Mouse (Mus musculus) hindbrain, postnatal 0 days (tissue): ENCODE measurements around the gene Orc3. TPM values are rescaled to one million over a fixed set of nuclear protein-coding genes. Genes with fewer than 3 reads are reported as not detected.

Source experiments
- ATAC-seq: fragments of 200-750 bp; cut with Nextera tagmentation; 2 replicates; pipeline ENCODE4 v1.8.0; 2017; ENCODE audit warnings: mild to moderate bottlenecking, moderate TSS enrichment, moderate library complexity
- DNase-seq: peaks from one replicate; pipeline ENCODE4 v3.0.0-alpha.2; 2015; ENCODE audit warnings: low spot score
- H3K27ac ChIP-seq: fragments of 300-500 bp; sonication (generic); 2 replicates; pipeline ENCODE4 v1.5.1; 2014; ENCODE audit warnings: mild to moderate bottlenecking
- H3K27me3 ChIP-seq: fragments of 300-500 bp; sonication (generic); 2 replicates; pipeline ENCODE4 v1.6.1; 2014; ENCODE audit warnings: low read length, mixed read lengths; ENCODE audit not compliant: insufficient read depth
- H3K36me3 ChIP-seq: fragments of 300-500 bp; sonication (generic); 2 replicates; pipeline ENCODE4 v1.6.1; 2014; ENCODE audit warnings: low read length, mixed read lengths; ENCODE audit not compliant: insufficient read depth
- H3K4me1 ChIP-seq: fragments of 300-500 bp; sonication (generic); 2 replicates; pipeline ENCODE4 v1.6.1; 2014; ENCODE audit warnings: antibody characterized with exemption, low read length, mixed read lengths; ENCODE audit not compliant: insufficient read depth
- H3K4me2 ChIP-seq: fragments of 300-500 bp; sonication (generic); 2 replicates; pipeline ENCODE4 v1.6.1; 2014; ENCODE audit warnings: low read depth, mild to moderate bottlenecking, low read length, moderate library complexity, mixed read lengths
- H3K4me3 ChIP-seq: fragments of 300-500 bp; sonication (generic); 2 replicates; pipeline ENCODE4 v1.5.1; 2014; ENCODE audit warnings: low read length
- H3K9ac ChIP-seq: fragments of 300-500 bp; sonication (generic); replicated peaks from 2 replicates; pipeline ENCODE4 v1.6.1; 2014; ENCODE audit warnings: mild to moderate bottlenecking, low read length, moderate library complexity, mixed read lengths
- H3K9me3 ChIP-seq: fragments of 300-500 bp; sonication (generic); 2 replicates; pipeline ENCODE4 v1.6.1; 2016; ENCODE audit warnings: low read length, mixed read lengths
- CTCF ChIP-seq: IDR thresholded peaks from 2 replicates; pipeline ENCODE4 v1.5.1; 2016; ENCODE audit warnings: antibody characterized with exemption, control low read depth, low read depth
- WGBS: fragments of 180-500 bp; shearing (Covaris S2); extraction: QIAGEN DNeasy Blood & Tissue Kit; methylation state at CpG from one replicate; pipeline ENCODE4 v1.1.7; 2014; 5-methylcytosine and 5-hydroxymethylcytosine counted together
- polyA plus RNA-seq: library from polyadenylated mRNA; unstranded; fragments of >200 nt; fragmentation: Nextera tagmentation; extraction: Ambion mirVana; gene quantifications from 2 replicates; pipeline ENCODE4 v1.2.1, GENCODE M21; 2015
- total RNA-seq: library from RNA; depleted of rRNA; stranded (reverse); fragments of >200 nt; gene quantifications from 2 replicates; pipeline ENCODE4 v1.2.3, GENCODE M21; 2014

The Orc3 gene
- total and polyA plus RNA-seq, 2 experiments from 2014 or later = 61.8 to 68.0 TPM

DNA sequence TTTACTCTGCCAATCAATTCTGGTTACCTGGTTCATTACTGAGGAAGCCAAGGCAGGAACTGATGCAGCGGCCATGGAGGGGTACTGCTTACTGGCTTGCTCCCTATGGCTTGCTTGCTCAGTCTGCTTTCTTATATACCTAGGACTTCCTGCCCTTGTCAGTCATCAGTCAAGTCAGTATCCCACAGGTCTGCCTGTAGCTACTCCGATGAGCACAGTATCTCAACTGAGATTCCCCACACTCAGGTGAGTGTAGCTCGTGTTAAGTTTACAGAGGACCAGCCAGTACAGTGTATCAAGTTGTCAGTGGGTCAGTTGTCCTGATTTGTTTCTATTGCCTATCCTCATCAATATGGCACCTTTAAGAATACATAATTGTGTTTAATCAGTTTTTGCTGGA lies 26.0 kb upstream of the Orc3 start:
- Histone ChIP-seq H3K4me1 (no peaks in the 10 kb centered on the region), H3K36me3 (peaks cover 29% of the 10 kb centered on the region), H3K27ac (no peak overlapping the region), H3K9ac (no peak overlapping the region), H3K4me3 (no peak overlapping the region), H3K9me3 (no peaks in the 10 kb centered on the region), H3K27me3 (no peaks in the 10 kb centered on the region), H3K4me2 (no peak overlapping the region)
- WGBS = 98% methylated on average over 3 of the region's 3 CpGs
- no peak for DNase-seq
- no peak for TF ChIP-seq CTCF
- no peak for ATAC-seq

DNA sequence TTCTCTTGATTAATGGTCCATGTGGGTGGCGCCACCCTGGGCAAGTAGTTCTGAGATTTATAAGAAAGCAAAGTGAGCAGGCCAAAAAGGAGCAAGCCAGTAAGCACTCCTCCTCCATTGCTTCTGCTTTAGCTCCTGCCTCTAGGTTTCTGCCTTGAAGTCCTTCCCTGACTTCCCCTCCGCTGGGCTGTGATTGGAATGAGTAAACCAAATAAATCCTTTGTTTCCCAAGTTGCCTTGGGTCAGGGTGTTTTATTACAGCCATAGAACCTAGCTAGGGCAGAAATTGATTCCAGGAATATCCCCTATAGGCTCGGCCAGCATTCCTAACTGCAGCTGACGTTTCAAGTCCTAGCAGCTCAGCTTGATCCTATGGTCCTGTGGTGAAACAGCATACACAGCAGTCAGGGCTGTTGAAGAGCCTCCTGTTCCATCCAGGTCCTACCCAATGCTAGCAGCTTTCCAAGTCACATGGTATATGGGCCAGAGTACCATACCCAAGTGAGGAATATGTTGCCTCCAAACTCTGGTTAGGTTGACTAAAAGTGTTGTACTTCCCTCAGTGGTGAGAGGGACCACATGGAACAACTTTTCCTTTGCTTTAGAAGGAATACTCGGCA lies 25.1 kb upstream of the Orc3 start:
- H3K4me2 ChIP-seq = no peak overlapping the region
- H3K4me1 ChIP-seq = no peaks in the 10 kb centered on the region
- no peak for ATAC-seq
- DNase-seq = no peak
- no peaks in the 10 kb centered on the region for H3K9me3 ChIP-seq
- H3K27ac ChIP-seq = no peak overlapping the region
- no peak overlapping the region for H3K9ac ChIP-seq
- WGBS = 88% methylated on average over 5 of the region's 5 CpGs
- H3K36me3 ChIP-seq = peaks cover 30% of the 10 kb centered on the region
- H3K4me3 ChIP-seq = no peak overlapping the region
- no peaks in the 10 kb centered on the region for H3K27me3 ChIP-seq
- no peak for TF ChIP-seq CTCF

DNA sequence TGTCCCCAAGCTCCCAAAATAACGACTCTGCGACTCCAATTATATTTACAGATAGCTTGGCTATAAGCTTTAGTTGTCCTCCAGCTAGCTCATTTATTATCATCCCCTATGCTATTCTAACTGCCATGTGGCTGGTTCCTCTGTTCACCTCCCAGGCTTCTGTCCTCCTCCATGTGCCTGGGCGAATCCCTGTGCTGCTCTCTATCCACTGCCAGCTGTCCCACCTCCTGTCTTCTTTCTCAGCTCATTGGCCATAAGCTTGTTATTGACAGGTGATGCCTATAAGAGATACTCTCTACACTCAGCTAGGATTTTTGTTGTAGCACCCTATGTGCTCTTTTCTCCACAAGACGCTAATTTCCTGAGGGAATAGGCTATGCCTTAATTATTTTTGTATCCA lies 23.1 kb upstream of the Orc3 start:
- Histone ChIP-seq H3K9ac (no peak overlapping the region), H3K9me3 (no peaks in the 10 kb centered on the region), H3K27me3 (no peaks in the 10 kb centered on the region), H3K4me2 (no peak overlapping the region), H3K27ac (no peak overlapping the region), H3K36me3 (peaks cover 30% of the 10 kb centered on the region), H3K4me3 (no peak overlapping the region), H3K4me1 (no peaks in the 10 kb centered on the region)
- ATAC-seq (no peak), DNase-seq (no peak)
- WGBS = 83% methylated on average over 4 of the region's 4 CpGs
- TF ChIP-seq CTCF = no peak

DNA sequence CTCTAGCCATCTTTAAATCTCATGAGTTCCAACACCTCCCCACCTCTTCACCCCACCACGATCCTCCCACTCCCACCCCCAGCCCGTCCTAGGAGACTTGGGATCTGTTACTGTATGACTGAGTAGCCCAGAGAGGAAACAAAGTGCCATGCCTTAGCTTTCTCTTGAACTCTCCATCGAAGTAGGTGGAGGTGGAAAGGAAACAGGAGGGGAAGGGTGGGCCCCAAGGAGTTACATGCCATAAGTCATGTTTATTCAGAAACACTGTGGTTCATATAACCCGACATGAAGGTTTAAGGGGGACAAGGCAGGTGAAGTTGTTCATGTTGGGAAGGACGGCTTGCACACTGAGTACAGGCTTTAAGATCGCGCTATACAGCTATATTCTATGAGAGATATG lies 22.6 kb upstream of the Orc3 start:
- Histone ChIP-seq H3K4me2 (no peak overlapping the region), H3K9ac (no peak overlapping the region), H3K36me3 (peaks cover 25% of the 10 kb centered on the region; the same call in 1 of the 2 replicates), H3K4me3 (no peak overlapping the region), H3K4me1 (no peaks in the 10 kb centered on the region), H3K27me3 (no peaks in the 10 kb centered on the region), H3K9me3 (no peaks in the 10 kb centered on the region), H3K27ac (no peak overlapping the region)
- 94% methylated on average over 7 of the region's 7 CpGs for WGBS
- no peak for ATAC-seq
- no peak for TF ChIP-seq CTCF
- no peak for DNase-seq

DNA sequence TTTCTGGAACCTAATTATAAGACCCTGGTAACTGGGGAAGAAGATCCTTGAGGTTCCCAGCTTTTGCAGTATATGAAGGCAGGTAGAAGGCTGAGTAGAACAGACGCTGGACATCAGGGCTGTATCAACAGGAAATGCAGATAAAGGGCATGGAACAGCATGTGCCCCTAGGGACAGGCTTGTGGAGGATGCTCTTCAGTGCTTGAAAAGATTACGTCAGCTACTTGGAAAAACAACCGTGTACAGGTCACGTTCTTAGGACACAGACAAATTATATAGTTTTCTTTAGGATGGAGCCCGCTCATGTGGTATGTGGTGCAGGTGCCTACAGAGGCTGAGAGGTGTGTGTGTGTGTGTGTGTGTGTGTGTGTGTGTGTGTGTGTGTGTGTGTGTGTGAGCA lies 21.3 kb upstream of the Orc3 start:
- Histone ChIP-seq H3K27me3 (no peaks in the 10 kb centered on the region), H3K36me3 (peaks cover 17% of the 10 kb centered on the region; the same call in 1 of the 2 replicates), H3K4me1 (no peaks in the 10 kb centered on the region), H3K4me3 (no peak overlapping the region), H3K9ac (no peak overlapping the region), H3K27ac (no peak overlapping the region), H3K4me2 (no peak overlapping the region), H3K9me3 (no peaks in the 10 kb centered on the region)
- no peak for DNase-seq
- 85% methylated on average over 5 of the region's 5 CpGs for WGBS
- ATAC-seq = no peak
- TF ChIP-seq CTCF = no peak

DNA sequence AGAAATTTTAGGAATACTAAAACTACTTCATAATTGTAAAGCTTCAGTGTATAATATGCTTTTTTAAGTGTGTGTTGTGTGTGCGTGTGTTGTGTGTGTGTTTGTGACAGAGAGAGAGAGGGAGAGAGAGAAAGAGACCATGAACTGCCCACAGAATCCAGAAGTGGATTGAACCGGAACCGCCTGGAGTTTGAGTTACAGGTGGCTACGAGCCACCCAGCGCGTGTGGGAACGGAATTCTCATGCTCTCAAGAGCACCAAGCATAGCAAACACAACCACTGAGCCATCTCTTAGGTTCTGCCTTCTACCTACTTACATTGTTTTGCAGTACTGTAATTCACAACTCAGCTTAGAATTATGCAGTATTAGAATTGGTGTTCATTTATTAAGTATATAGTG lies 19.4 kb upstream of the Orc3 start:
- ATAC-seq = no peak
- no peak overlapping the region for H3K4me2 ChIP-seq
- H3K4me3 ChIP-seq = no peak overlapping the region
- H3K27me3 ChIP-seq = no peaks in the 10 kb centered on the region
- WGBS = 96% methylated on average over 7 of the region's 7 CpGs
- no peak overlapping the region for H3K9ac ChIP-seq
- H3K36me3 ChIP-seq = peaks cover 14% of the 10 kb centered on the region; the same call in 1 of the 2 replicates
- no peak overlapping the region for H3K27ac ChIP-seq
- DNase-seq = no peak
- TF ChIP-seq CTCF = no peak
- H3K9me3 ChIP-seq = no peaks in the 10 kb centered on the region
- no peaks in the 10 kb centered on the region for H3K4me1 ChIP-seq

DNA sequence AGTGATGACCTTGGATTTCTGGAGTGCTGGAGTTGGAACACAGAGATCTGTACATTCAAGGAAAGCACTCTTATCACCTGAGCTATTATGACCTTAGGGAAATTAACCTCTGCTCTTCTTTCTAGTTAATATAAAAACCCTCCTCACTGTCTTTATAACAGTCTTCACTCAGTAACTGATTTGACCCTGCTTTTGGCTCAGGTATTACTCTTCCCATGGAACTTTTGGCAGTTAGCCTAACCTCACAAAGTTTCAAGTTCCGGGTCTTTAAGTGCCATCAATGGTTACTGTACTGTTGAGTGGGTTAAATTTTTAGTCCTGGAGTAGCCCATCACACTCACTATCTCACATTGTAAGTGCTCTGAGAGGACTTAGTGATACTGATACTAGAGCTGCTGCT lies 15.2 kb upstream of the Orc3 start:
- Histone ChIP-seq H3K4me2 (no peak overlapping the region), H3K36me3 (peaks cover 27% of the 10 kb centered on the region; the same call in 1 of the 2 replicates), H3K9me3 (no peaks in the 10 kb centered on the region), H3K4me3 (no peak overlapping the region), H3K9ac (no peak overlapping the region), H3K27ac (no peak overlapping the region), H3K4me1 (no peaks in the 10 kb centered on the region), H3K27me3 (no peaks in the 10 kb centered on the region)
- TF ChIP-seq CTCF = no peak
- 88% methylated on average over 1 of the region's 1 CpGs for WGBS
- ATAC-seq (no peak), DNase-seq (no peak)
